Mouse (Mus musculus) layer of hippocampus, adult 9-10 months (tissue): ENCODE results near the gene Srgap2.
A peak's percentile ranks its signal among the peaks of the same experiment; 100 is the strongest.
"Not testable (repeated sequence)": the region's sequence is repeated elsewhere in the genome, so short reads cannot be mapped to it uniquely, and the experiment has no call there.

ENCODE experiments used
- DNase-seq: peaks from one replicate; pipeline ENCODE4 v3.0.0; 2022; ENCODE audit warnings: low spot score

The Srgap2 gene

DNA sequence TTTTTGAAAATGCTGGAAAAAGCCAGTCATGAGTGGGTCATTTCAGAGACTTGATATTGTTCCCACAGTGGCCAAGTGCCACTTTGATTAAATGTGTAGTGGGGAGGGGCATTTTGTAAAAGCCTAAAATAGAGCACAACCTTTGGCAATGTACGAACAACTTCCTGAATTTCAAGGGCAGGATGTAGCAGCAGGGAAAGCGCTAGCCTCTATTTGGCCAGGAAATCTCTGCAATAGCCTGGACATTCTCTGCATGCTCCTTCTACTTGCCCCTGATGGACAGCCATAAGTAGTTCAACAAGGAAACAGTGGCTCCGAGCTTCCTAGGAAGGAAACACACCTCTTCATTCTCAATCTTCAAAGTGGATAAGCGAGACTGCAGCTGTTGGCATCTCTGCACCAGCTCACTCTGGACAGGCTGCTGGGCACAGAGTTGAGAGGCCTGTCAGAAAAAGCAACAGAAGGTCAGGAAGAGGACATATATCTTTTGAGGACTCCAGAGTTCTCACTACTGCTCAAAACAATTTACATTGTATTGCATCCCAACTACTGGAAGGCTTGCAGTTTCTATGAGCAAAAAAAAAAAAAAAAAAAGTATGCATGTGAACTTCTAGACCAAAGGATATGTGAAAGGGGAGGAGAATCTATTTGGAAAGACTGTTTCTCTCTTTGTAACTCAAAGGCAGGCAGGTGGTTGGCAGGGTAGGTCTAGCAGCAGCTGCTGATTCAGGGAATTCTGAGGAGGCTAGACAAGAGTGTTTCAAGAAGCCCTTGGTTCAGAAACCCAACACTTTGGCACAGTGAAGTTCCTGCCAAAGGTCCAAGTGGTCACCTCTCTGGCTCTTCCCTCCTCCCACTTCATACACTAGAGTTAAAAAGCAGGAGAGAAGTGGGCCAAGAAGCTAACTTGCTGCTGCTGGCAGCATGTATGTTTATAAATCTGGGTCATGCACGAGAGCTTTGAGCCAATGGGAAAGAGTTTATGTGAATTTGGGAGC lies 181.4 kb downstream of the Srgap2 start:
- no peak for DNase-seq

DNA sequence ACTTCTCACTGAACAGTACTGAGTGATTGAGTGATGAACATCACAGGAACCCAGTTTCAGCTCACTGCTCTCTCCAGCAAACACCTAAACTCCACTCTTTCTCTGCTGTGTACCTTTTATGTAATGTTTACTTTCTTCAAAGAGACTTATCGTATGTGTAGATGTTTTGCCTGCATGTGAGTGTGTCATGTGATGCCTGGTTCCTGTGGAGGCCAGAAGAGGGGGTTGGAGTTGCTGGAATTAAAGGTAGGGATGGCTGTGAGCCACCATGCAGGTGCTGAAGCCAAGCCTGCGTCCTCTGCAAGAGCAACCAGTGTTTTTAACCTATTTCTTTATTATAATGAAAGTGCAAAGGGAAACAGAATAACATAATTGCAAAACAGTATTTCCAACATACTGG lies 182.5 kb downstream of the Srgap2 start:
- no peak for DNase-seq

DNA sequence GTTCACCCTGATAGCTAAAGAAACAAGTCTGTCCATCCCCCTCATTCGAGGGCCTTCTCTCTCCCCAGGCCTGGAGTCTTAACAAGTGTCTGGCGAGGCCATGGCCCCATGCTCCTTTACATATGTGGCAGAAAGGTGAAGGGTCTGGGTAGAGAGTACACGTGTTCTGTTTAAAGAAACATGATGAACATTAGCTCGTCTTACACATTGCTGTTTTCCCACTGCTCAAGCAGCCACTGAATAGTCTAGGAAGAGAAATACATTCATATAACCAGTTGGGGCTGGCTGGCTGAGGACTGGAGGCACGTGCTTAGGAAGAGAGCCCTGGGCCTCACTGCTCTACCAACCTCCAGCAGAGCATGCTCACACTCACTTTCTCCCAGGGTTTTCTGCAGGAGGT lies 191.1 kb downstream of the Srgap2 start:
- no peak for DNase-seq

GRCm38 (mm10) chr1:131335604-131336003 lies 191.5 kb downstream of the Srgap2 start:
- no peak for DNase-seq

GRCm38 (mm10) chr1:131331180-131331579 lies 196.0 kb downstream of the Srgap2 start:
- no peak for DNase-seq

DNA sequence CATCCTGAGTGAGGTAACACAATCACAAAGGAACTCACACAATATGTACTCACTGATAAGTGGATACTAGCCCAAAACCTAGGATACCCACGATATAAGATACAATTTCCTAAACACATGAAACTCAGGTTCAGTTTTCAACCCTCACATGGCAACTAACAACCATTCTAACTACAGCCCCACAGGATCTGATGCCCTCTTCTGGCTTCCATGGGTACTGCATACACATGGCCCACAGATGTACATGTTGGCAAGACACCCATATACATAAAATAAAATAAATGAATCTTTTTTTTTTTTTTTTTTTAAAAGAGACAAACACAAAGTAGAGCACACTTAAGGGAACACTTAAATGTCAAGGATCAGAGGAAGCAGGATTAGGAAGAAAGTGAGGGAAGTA lies 198.1 kb downstream of the Srgap2 start:
- not testable (repeated sequence) for DNase-seq

DNA sequence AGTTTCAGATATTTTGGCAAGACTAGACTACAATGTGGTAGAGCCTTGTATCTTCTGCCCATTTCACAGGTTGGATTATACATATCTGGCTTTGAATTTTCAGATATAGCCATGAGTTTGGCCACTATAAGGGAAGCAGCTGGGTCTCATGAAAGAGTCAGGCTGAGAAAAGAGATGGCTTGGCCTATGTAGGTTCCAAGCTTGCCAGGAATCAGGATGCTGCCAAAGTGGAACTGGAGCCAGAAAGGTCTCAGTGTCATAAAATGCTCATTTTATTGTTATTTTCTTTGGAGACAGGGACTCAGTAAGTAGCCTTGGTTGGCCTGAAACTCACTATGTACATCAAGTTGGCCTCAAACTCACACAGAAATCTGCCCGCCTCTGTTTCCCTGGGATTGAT lies 200.0 kb downstream of the Srgap2 start:
- DNase-seq, result no peak

GRCm38 (mm10) chr1:131324816-131325463 lies 202.2 kb downstream of the Srgap2 start:
- DNase-seq, result no peak

DNA sequence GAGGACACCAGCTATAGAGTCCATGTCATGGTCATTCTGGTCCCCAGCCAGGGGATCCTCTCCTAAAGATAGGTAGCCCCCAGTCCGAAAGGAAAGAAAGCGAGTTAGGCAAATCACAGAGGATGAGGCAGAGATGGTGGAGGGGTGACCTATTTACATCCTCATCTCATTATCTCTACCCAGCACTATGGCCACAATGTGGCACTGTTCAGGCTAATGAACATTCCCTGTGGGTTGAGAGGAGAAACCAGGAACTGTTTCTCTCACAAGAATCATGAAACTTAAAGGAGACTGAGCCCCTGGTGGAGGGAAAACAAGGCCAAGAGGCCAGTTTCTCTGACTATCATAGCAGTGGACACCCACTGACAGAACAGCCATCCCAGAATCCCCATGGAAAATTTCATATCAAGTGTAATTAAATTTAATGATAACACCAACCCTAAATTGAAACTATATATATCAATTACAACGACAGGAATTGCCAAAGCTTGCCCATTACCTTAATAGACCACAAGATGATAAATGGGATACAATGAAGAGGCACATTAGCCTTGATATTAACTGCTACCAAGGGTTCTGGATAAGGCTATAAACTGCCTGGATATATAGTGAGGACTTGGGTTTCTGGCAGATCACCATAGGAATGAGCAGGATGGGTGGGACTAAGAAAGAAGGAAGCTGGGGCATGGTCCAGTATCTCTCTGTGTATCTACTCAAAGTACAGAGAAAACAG lies 207.4 kb downstream of the Srgap2 start:
- DNase-seq, result no peak

GRCm38 (mm10) chr1:131318397-131318796 lies 208.8 kb downstream of the Srgap2 start:
- DNase-seq, result no peak

DNA sequence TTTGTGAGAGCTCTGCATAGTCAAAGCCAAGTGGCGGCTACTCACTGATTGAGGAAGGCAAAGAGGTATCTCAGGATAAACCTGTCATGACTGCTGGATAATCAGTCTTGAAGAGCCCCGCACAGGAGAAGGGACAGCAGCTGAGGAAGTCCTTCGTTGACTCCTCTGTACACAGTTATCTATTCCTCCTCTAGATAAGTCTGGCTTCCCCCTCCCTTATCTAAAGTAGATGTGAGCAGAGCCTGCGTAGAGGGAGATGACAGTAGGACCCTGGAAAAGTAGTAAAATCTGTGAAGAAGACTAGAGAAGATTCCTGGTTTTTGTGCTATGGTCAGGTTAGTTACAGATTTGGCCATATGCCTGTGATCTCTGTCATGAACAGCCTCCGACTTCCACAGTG lies 209.5 kb downstream of the Srgap2 start:
- DNase-seq, result no peak

DNA sequence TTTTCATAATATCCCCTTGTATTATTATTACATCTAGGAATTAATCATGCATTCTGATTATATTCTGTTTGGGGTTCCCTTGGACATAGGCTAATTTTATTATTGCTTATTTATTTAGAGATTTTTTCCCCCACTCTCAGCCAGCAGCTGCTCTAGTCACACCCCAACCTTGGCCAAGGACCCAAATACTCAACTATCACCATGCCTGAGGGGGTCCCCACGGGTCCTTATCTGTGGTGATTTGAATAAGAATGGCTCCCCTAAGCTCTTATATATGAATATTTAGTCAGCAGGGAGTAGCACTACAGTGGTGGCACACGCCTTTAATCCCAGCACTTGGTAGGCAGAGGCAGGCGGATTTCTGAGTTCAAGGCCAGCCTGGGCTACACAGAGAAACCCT lies 215.9 kb downstream of the Srgap2 start:
- no peak for DNase-seq

DNA sequence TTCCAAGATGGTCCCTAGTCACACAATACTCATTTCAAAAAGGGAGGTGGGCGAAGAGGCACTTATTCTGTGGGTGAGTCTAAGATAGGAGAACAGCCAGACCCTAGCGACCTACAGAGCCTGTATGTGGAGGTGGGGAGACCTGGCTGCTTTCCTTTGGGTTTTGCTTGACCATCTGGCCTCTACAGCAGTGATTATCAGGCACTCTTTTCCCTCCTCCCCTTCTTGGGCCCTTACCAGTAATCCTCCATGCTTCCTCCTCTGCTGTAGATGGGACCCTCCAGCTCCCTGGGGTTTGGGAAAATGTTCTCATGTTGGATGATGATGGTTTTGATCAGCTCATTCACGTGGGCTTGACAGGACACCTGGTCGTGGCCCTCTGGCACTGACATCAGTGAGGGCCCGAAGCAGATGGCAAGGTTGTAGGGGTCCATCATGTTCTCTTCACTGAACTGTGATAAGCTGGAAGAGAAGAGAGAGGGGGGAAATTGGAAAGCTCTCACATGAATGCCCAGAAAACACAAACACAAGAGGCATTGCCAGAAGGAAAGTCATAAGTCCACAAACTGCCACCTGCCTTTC lies 216.8 kb downstream of the Srgap2 start:
- DNase-seq, result no peak

DNA sequence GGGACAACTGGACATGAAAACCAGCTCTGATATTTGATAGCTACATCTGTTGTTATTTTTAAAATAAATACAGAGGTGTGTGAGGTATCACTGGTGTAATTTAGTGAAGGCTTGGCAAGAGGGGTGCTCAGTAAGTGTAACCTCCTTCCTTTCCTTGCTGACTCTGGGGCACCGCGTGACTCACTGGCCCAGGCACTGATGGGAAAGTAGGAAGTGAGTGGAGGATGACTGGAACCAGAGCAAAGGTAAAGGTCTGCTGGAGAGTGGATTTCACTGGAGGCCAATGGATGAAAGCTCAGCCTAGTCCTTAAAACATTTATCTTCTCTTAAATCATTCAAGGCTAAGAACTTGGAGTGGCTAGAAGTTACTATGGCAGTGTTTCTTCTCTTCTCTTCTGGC lies 226.4 kb downstream of the Srgap2 start:
- no peak for DNase-seq

- no peak for DNase-seq
Observed at GRCm38 (mm10) chr1:131299788-131300187, 227.4 kb downstream of the Srgap2 start.

- no peak for DNase-seq
Observed at GRCm38 (mm10) chr1:131299240-131299639, 227.9 kb downstream of the Srgap2 start.

DNA sequence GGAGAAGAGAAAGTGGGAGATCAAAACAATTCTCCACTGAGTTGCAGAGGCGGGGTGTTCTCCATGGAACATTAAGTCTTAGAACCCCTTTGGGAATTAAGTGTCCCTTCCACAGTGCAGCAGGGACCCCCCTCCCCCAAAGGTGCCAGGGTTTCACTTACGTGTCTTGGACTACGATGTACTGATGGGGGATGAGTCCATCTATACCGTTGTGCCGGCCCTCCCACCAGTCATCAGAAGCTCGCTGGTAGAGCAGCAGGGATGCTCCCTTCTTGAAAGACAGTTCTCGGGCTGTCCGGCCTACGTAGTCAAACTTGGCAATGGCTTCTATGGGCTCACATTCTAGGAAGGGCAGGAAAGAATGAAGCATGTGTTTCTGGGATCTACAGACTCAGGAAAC lies 229.0 kb downstream of the Srgap2 start:
- no peak for DNase-seq

DNA sequence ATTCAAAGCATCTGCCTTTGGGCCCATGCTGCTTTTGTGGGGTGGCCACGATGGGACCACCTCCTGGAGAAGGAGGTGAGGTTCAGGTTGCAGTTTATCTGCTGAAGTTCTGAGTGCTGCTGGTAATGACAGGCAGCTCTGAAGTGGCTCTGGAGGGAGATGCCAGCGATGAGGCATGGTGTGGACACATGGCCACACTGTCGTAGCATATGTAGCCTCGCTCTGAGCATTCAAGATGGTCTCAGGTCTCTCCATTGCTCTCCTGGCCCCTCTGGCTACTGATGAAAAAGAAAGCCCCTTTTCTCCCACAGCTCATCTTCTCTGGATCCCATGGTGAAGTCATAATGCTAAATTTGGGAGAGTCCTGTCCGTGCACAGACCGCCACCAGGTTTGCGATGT lies 230.4 kb downstream of the Srgap2 start:
- DNase-seq, result no peak

DNA sequence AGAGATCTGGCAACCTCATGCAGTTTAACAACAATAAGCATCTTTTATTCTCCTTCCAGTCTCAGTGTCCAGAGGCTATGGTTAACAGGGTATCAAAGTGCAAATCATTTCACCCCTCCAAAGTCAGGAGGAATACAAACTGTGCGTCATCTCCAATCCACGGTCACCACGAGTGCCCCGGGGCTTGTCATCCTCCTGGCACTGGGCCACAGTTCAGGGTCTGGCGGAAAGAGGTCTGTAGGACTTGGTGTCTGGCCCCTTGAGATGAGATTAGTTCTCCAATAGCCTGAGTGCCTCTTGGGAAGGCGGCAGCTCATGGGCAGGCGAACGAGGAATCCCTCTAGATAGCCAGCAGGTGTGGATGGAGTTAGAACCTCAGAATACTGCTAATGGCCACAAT lies 232.0 kb downstream of the Srgap2 start:
- DNase-seq, result no peak

- peak; percentile 40 for DNase-seq
Observed at GRCm38 (mm10) chr1:131293922-131294250, 233.3 kb downstream of the Srgap2 start.

- no peak for DNase-seq
Observed at GRCm38 (mm10) chr1:131293221-131293921, 233.8 kb downstream of the Srgap2 start.

DNA sequence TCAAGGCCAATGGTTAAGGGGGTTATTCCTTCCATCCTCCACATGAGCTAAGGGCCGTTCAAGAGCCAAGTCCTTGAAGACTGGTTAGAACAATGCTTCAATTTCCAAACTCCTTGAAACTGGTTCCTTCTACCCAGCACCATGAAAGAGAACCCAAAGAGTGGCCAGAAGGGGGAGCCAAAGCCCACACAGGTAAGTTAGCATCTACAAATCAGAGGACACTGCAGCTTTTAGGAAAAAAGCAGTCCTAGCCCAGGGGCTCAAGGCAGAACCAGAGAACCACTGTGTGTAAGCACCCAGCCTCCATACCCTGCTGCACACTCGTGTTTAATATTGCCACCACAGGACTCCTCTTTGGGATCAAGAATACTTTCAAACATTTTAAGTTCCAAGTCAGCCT lies 236.5 kb downstream of the Srgap2 start:
- DNase-seq, result peak; percentile 63
